Mouse (Mus musculus) thymus, adult 2 months (tissue): ENCODE data around the gene Ankmy1. TPM values are rescaled to one million over a fixed set of nuclear protein-coding genes. Genes with fewer than 3 reads are reported as not detected.

Source experiments
- DNase-seq: peaks from one replicate; pipeline ENCODE4 v3.0.0; 2021
- H3K27ac ChIP-seq: fragments of 200-500 bp; 2 replicates; pipeline ENCODE4 v1.5.1; 2012; ENCODE audit warnings: low read length, control low read depth; ENCODE audit not compliant: control insufficient read depth, insufficient read depth
- H3K27me3 ChIP-seq: fragments of 200-500 bp; 2 replicates; pipeline ENCODE4 v1.6.1; 2012; ENCODE audit warnings: mild to moderate bottlenecking, low read length, moderate library complexity, mixed read lengths; ENCODE audit not compliant: control insufficient read depth, insufficient read depth
- H3K36me3 ChIP-seq: fragments of 200-500 bp; 2 replicates; pipeline ENCODE4 v1.6.1; 2012; ENCODE audit warnings: mild to moderate bottlenecking, low read length, moderate library complexity; ENCODE audit not compliant: control insufficient read depth, insufficient read depth
- H3K4me1 ChIP-seq: fragments of 200-500 bp; replicated peaks from 2 replicates; pipeline ENCODE4 v1.6.1; 2012; ENCODE audit warnings: low read length; ENCODE audit not compliant: control insufficient read depth, insufficient read depth
- H3K4me3 ChIP-seq: fragments of 200-500 bp; 2 replicates; pipeline ENCODE4 v1.5.1; 2012; ENCODE audit warnings: mild to moderate bottlenecking, low read length, control low read depth, moderate library complexity; ENCODE audit not compliant: control insufficient read depth, insufficient read depth
- CTCF ChIP-seq: fragments of 200-500 bp; IDR thresholded peaks from 2 replicates; pipeline ENCODE4 v1.5.1; 2012; ENCODE audit warnings: mild to moderate bottlenecking, control low read depth, low read length, moderate library complexity, borderline replicate concordance; ENCODE audit not compliant: control insufficient read depth, poor library complexity, insufficient read depth; ENCODE audit errors: extremely low read depth
- POLR2A ChIP-seq: fragments of 200-500 bp; IDR thresholded peaks from 2 replicates; pipeline ENCODE4 v1.6.1; 2012; ENCODE audit warnings: mild to moderate bottlenecking, low read length, control low read depth, moderate library complexity; ENCODE audit not compliant: control insufficient read depth, poor library complexity, insufficient read depth; ENCODE audit errors: extremely low read depth
- WGBS: fragments of 180-500 bp; shearing (Covaris S2); methylation state at CpG from one replicate; pipeline ENCODE4 v1.1.7; 2018; 5-methylcytosine and 5-hydroxymethylcytosine counted together
- polyA plus RNA-seq: library from polyadenylated mRNA; depleted of rRNA; stranded (reverse); fragments of >200 nt; gene quantifications from 2 replicates; pipeline ENCODE4 v1.2.3, GENCODE M21; 2012

Ankmy1 gene
- polyA plus RNA-seq, 1 experiment, result 5.5 TPM

- DNase-seq, result no peak
- H3K4me1 ChIP-seq, result peaks cover 39% of the 10 kb centered on the region
- 94% methylated on average over 3 of the region's 3 CpGs for WGBS
- H3K4me3 ChIP-seq, result no peak overlapping the region
- H3K36me3 ChIP-seq, result no peaks in the 10 kb centered on the region
- no peak overlapping the region for H3K27ac ChIP-seq
- TF ChIP-seq POLR2A (no peak), CTCF (no peak)
- H3K27me3 ChIP-seq, result no peaks in the 10 kb centered on the region
These were observed 6.0 kb upstream of the Ankmy1 start for GRCm38 (mm10) chr1:92908664-92909063.

DNA sequence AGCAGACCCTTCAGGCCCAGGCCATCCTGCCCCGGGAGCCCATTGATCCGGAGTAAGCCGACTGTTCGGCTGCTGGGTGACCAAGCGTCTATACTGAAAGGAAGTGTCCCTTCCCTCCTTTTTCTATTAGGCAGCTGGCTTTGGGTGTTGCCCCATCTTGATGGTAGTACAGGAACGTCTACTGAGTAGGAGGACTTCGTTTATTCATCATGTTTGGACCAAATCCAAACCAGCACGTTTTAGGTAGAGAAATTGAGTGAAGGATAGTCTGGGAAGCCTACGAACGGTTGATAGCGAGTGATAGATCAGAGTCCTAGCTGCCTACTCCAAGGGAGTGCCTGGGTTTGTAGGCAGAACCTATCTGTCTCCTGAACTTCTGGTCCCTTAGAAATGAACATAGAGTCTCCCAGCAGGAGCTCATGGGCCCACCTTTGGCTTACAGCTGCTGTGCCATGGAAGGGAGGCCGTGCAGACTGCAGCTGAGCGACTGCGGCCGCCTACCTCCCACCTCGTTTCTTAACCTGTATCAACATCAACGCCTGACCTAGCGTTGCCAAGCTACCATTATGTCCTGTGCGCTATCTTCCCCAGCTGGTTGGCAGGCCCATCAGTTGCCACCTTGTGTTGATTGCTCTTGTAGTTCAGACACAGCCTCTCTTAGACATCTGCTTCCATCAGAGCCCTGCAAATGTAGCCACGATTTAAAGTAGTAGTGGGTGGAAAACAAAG is 5.1 kb upstream of the Ankmy1 start:
- WGBS, result 56% methylated on average over 20 of the region's 20 CpGs
- TF ChIP-seq POLR2A (no peak), CTCF (no peak)
- no peak for DNase-seq
- H3K4me3 ChIP-seq, result peak overlapping the region; percentile 90
- H3K4me1 ChIP-seq, result peaks cover 36% of the 10 kb centered on the region
- no peaks in the 10 kb centered on the region for H3K27me3 ChIP-seq
- H3K36me3 ChIP-seq, result no peaks in the 10 kb centered on the region
- H3K27ac ChIP-seq, result 0 out of 2 replicates have a peak overlapping the region, but pooled peaks have one; percentile 28

- DNase-seq, result peak; percentile 79
- peak within 1 kb of the TSS; percentile 49 for H3K27ac ChIP-seq
These were observed 4.3 kb upstream of the Ankmy1 start, which contains the start of gene Dusp28 for GRCm38 (mm10) chr1:92906779-92907631. Dusp28 (plus strand) TSS chr1:92906981.

DNA sequence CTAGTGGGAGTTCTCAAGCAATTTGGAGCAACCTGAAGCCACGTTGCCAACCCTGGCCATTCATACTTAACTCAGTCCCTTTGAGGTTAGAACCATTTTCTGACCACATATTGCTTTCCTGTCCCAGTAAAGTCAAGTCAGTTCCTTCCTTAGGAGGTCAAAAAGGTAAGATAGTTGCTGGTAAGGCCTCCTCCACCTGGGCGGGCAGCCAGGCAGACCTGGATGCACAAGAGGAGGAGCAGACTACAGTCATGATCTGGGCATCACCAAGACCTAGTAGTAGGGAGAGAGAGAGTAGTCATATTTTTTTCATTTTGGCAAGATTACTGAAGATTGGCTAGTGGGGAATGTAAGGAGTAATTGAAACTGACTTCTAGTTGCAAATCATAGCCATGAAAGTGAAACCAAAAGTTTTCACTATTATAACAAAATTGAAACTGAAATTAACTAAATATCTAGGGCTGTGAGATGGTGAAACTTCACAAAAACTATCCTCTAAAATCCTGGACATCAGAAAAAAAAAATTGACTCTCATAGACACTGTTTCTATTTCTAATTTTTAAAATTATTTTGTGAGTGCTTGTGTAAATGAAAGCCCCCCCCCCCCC is 3.1 kb upstream of the Ankmy1 start:
- no peak for TF ChIP-seq POLR2A
- no peak for TF ChIP-seq CTCF
- Histone ChIP-seq H3K36me3 (no peaks in the 10 kb centered on the region), H3K27ac (no peak overlapping the region), H3K4me3 (no peak overlapping the region), H3K4me1 (peaks cover 22% of the 10 kb centered on the region), H3K27me3 (no peaks in the 10 kb centered on the region)
- no peak for DNase-seq
- 88% methylated on average over 2 of the region's 2 CpGs for WGBS

More at GRCm38 (mm10) chr1:92906779-92907631, 4.3 kb upstream of the Ankmy1 start, which contains the start of gene Dusp28:
- under 1% methylated on average over 81 of the region's 81 CpGs for WGBS
- H3K4me3 ChIP-seq, result peak within 1 kb of the TSS; percentile 90
- peaks cover 29% of the 10 kb centered on the region for H3K4me1 ChIP-seq
- TF ChIP-seq CTCF, result peak; percentile 55; the same call in 1 of the 2 replicates
- peak; percentile 84 for TF ChIP-seq POLR2A
- H3K36me3 ChIP-seq, result no peaks in the 10 kb centered on the region
- H3K27me3 ChIP-seq, result no peaks in the 10 kb centered on the region

DNA sequence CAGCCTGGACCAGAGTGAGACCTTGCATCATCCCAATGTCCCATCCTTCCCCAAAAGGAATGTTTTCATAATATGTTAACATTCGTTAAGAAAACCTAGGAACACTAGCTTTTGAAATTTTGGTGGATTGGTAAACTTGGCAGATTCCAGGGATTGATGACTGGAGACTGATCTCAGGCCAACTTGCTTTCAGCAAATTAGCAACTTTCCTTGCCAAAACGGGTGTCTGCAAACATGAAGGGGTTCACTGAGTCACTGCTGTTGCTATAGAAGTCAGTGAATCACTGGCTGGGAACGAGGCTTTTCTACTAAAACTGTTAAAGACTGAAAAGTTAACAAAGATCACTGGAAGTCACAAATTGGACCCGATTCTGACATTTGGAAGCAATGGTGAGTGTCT is 921 bp upstream of the Ankmy1 start:
- Histone ChIP-seq H3K36me3 (no peaks in the 10 kb centered on the region), H3K4me1 (peaks cover 23% of the 10 kb centered on the region), H3K4me3 (no peak overlapping the region), H3K27ac (no peak overlapping the region), H3K27me3 (no peaks in the 10 kb centered on the region)
- WGBS, result 90% methylated on average over 4 of the region's 4 CpGs
- TF ChIP-seq POLR2A (no peak), CTCF (no peak)
- DNase-seq, result no peak

- Histone ChIP-seq H3K36me3 (no peaks in the 10 kb centered on the region), H3K4me1 (peaks cover 7% of the 10 kb centered on the region), H3K27ac (no peak overlapping the region), H3K4me3 (no peak overlapping the region), H3K27me3 (no peaks in the 10 kb centered on the region)
- DNase-seq, result peak; percentile 73
- WGBS, result 16% methylated on average over 3 of the region's 3 CpGs
- TF ChIP-seq POLR2A, result no peak
- TF ChIP-seq CTCF, result peak; percentile 92
These were observed 7.6 kb downstream of the Ankmy1 start for GRCm38 (mm10) chr1:92895089-92895488.
